Comparison of ENCODE assay signal across 8 mouse cellular contexts in genomic region chr13:37619841-37620725, GRCm38 (mm10).
A peak's percentile ranks its signal among the peaks of the same experiment; 100 is the strongest.
DNase-seq lines count a peak whose midpoint lies in the region; ATAC-seq and TF ChIP-seq lines count a peak whose summit lies in the region.

No protein-coding gene starts in this region.

- no peak overlapping the region for H3K4me2 ChIP-seq in neural tube, embryonic 13.5 days
- no peak overlapping the region for H3K4me2 ChIP-seq in limb, embryonic 15.5 days
- no peak overlapping the region for H3K4me2 ChIP-seq in myocyte (ENCODE audit: low read depth)

- H3K4me1 ChIP-seq in neural tube, embryonic 13.5 days (replicated peaks), result no peaks in the 10 kb centered on the region
- H3K4me1 ChIP-seq in cortical plate, adult 2 months (ENCODE audit: control insufficient read depth, insufficient read depth, low read length), result no peaks in the 10 kb centered on the region
- H3K4me1 ChIP-seq in limb, embryonic 15.5 days, result no peaks in the 10 kb centered on the region

- 0 out of 2 replicates have a peak, but pooled peaks have one; percentile 15 for ATAC-seq in neural tube, embryonic 13.5 days (ENCODE audit: low read depth)
- ATAC-seq in limb, embryonic 15.5 days (ENCODE audit: insufficient number of reproducible peaks, low FRiP score, low TSS enrichment, low read depth), result no peak

- no peaks in the 10 kb centered on the region for H3K27me3 ChIP-seq in neural tube, embryonic 13.5 days
- no peaks in the 10 kb centered on the region for H3K27me3 ChIP-seq in limb, embryonic 15.5 days
- H3K27me3 ChIP-seq in myocyte (ENCODE audit: control insufficient read depth, insufficient read depth, insufficient read length), result no peaks in the 10 kb centered on the region

- H3K9me3 ChIP-seq in neural tube, embryonic 13.5 days, result no peaks in the 10 kb centered on the region
- no peaks in the 10 kb centered on the region for H3K9me3 ChIP-seq in limb, embryonic 15.5 days

- H3K36me3 ChIP-seq in neural tube, embryonic 13.5 days, result no peaks in the 10 kb centered on the region
- H3K36me3 ChIP-seq in limb, embryonic 15.5 days, result no peaks in the 10 kb centered on the region
- H3K36me3 ChIP-seq in myocyte (ENCODE audit: control insufficient read depth, insufficient read depth), result no peaks in the 10 kb centered on the region

- H3K27ac ChIP-seq in neural tube, embryonic 13.5 days (replicated peaks), result no peak overlapping the region
- 0 out of 2 replicates have a peak overlapping the region, but pooled peaks have one; percentile 4 for H3K27ac ChIP-seq in cortical plate, adult 2 months (ENCODE audit: insufficient read depth, low read length)
- H3K27ac ChIP-seq in limb, embryonic 15.5 days, result peak overlapping the region; percentile 35; the same call in 1 of the 2 replicates

- no peak overlapping the region for H3ac ChIP-seq in myocyte (ENCODE audit: control insufficient read depth, insufficient read length)

- H3K79me2 ChIP-seq in myocyte (ENCODE audit: control insufficient read depth, insufficient read depth), result no peaks in the 10 kb centered on the region

- TF ChIP-seq CTCF in cortical plate, adult 2 months (IDR thresholded peaks at IDR 0.05; ENCODE audit: extremely low read depth, insufficient read depth, low read length), result no peak

- WGBS in neural tube, embryonic 13.5 days, result 66% methylated on average over 11 of the region's 11 CpGs
- 60% methylated on average over 11 of the region's 11 CpGs for WGBS in limb, embryonic 15.5 days

- H3K4me3 ChIP-seq in neural tube, embryonic 13.5 days, result no peak overlapping the region
- H3K4me3 ChIP-seq in cortical plate, adult 2 months (ENCODE audit: insufficient read depth, low read length), result no peak overlapping the region
- no peak overlapping the region for H3K4me3 ChIP-seq in limb, embryonic 15.5 days
- no peak overlapping the region for H3K4me3 ChIP-seq in myocyte

- no peak overlapping the region for H3K9ac ChIP-seq in neural tube, embryonic 13.5 days
- no peak overlapping the region for H3K9ac ChIP-seq in limb, embryonic 15.5 days

- no peak for DNase-seq in neural tube, embryonic 10.5 days (ENCODE audit: extremely low spot score, low spot score)
- DNase-seq in heart, postnatal 25 days (ENCODE audit: low spot score), result peak; percentile 27
- peak; percentile 62 for DNase-seq in thymus, postnatal 4 days
- no peak for DNase-seq in urinary bladder, postnatal 4 days (ENCODE audit: low spot score in 2 of 2)

- no peak for TF ChIP-seq POLR2A in cortical plate, adult 2 months (IDR thresholded peaks at IDR 0.05; ENCODE audit: extremely low read depth, insufficient read depth, low read length)
- no peak for TF ChIP-seq POLR2A in myocyte (IDR thresholded peaks at IDR 0.05; ENCODE audit: insufficient read length, low read depth)

- intact Hi-C loops in heart, postnatal 25 days (cut with DNase I), result loop anchor here (5.0 kb wide), 3 partner anchors 73 to 158 kb away; no protein-coding TSS in a partner anchor

TF ChIP-seq in myocyte, 11 proteins besides CTCF, POLR2A, EP300 and RAD21:
- TF ChIP-seq SRF (IDR thresholded peaks at IDR 0.05; ENCODE audit: control insufficient read depth, insufficient read length, low read depth) (no peak), TCF3 (IDR thresholded peaks at IDR 0.05; ENCODE audit: insufficient read length, low read depth) (peak; percentile 42), REST (IDR thresholded peaks at IDR 0.05; ENCODE audit: insufficient read depth, insufficient read length) (no peak), USF1 (IDR thresholded peaks at IDR 0.05; ENCODE audit: low read depth) (no peak), MYOG (IDR thresholded peaks at IDR 0.05; ENCODE audit: control insufficient read depth in 1 of 3, insufficient read depth in 1 of 3, insufficient read length in 2 of 3, low read depth in 2 of 3) (peak in 2 of 3 experiments; percentile 70 to 89), TCF12 (IDR thresholded peaks at IDR 0.05; ENCODE audit: insufficient read depth, poor library complexity, severe bottlenecking) (no peak), CEBPB (IDR thresholded peaks at IDR 0.05; ENCODE audit: insufficient read depth, poor library complexity, severe bottlenecking) (no peak), MYOD1 (IDR thresholded peaks at IDR 0.05; ENCODE audit: control insufficient read depth in 1 of 3, insufficient read length in 2 of 3, low read depth in 2 of 3) (peak in 2 of 3 experiments; percentile 66 to 88), E2F4 (IDR thresholded peaks at IDR 0.05; ENCODE audit: insufficient read depth) (no peak), POLR2AphosphoS2 (IDR thresholded peaks at IDR 0.05; ENCODE audit: insufficient read length, low read depth) (no peak), MAX (IDR thresholded peaks at IDR 0.05; ENCODE audit: low read depth) (no peak)

Comparison
In these comparisons a context has a peak if more than half of its experiments do, and no peak if none do; other contexts are left out.
1. DNase-seq: peak in heart, postnatal 25 days (single experiment) and thymus, postnatal 4 days (single experiment); none in neural tube, embryonic 10.5 days (single experiment) and urinary bladder, postnatal 4 days (0 of 2).